Mouse (Mus musculus) kidney, embryonic 16.5 days (tissue): ENCODE measurements at regions not wholly inside any gene's neighbourhood (a gene's known extent, or its start where the extent isn't known, plus 50 kb on each side); places are given as distances from the start of the nearest gene placed in this dataset.

Experiments used
- ATAC-seq: fragments of 200-750 bp; cut with Nextera tagmentation; 2 replicates; pipeline ENCODE4 v1.8.0; 2017; ENCODE audit warnings: moderate TSS enrichment; ENCODE audit not compliant: low FRiP score, low TSS enrichment
- H3K27ac ChIP-seq: fragments of 300-500 bp; sonication (generic); 2 replicates; pipeline ENCODE4 v1.5.1; 2014; ENCODE audit warnings: low read length
- H3K27me3 ChIP-seq: fragments of 300-500 bp; sonication (generic); 2 replicates; pipeline ENCODE4 v1.6.1; 2014; ENCODE audit warnings: low read length, control low read depth, mixed read lengths; ENCODE audit not compliant: insufficient read depth
- H3K36me3 ChIP-seq: fragments of 300-500 bp; sonication (generic); 2 replicates; pipeline ENCODE4 v1.6.1; 2014; ENCODE audit warnings: low read length, control low read depth, mixed read lengths; ENCODE audit not compliant: insufficient read depth
- H3K4me1 ChIP-seq: fragments of 300-500 bp; sonication (generic); 2 replicates; pipeline ENCODE4 v1.6.1; 2014; ENCODE audit warnings: low read length, control low read depth, mixed read lengths; ENCODE audit not compliant: insufficient read depth
- H3K4me2 ChIP-seq: fragments of 300-500 bp; sonication (generic); replicated peaks from 2 replicates; pipeline ENCODE4 v1.6.1; 2014; ENCODE audit warnings: low read depth, low read length
- H3K4me3 ChIP-seq: fragments of 300-500 bp; sonication (generic); 2 replicates; pipeline ENCODE4 v1.5.1; 2014; ENCODE audit warnings: mild to moderate bottlenecking, low read length
- H3K9ac ChIP-seq: fragments of 300-500 bp; sonication (generic); replicated peaks from 2 replicates; pipeline ENCODE4 v1.6.1; 2014; ENCODE audit warnings: low read length
- H3K9me3 ChIP-seq: fragments of 300-500 bp; sonication (generic); 2 replicates; pipeline ENCODE4 v1.6.1; 2016; ENCODE audit warnings: low read length, control low read depth
- WGBS: fragments of 180-500 bp; shearing (Covaris S2); extraction: QIAGEN DNeasy Blood & Tissue Kit; methylation state at CpG from one replicate; pipeline ENCODE4 v1.1.7; 2014; 5-methylcytosine and 5-hydroxymethylcytosine counted together

DNA sequence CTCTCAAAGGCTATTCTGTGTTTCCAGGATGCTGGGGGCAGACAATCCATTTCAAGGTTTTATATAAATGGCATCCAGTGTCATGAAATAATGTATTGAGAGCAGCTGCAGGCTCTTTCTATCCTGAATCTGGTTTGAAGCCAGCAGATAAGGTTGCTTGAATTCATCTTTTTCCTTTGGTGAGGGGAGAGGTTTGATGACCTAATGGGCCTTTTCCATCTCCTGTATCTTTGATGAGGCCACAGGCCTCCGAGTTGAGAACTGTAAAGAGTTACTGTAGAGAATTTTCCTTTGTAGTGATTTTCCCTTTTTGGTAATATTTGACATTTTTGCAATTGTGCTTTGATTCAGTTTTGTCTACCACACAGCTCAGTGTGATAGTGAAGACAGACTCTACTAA lies 458.8 kb upstream of the 1700008P02Rik start:
- 75% methylated on average over 1 of the region's 1 CpGs for WGBS
- no peak overlapping the region for H3K4me2 ChIP-seq
- no peak overlapping the region for H3K4me3 ChIP-seq
- H3K4me1 ChIP-seq, result no peaks in the 10 kb centered on the region
- H3K36me3 ChIP-seq, result no peaks in the 10 kb centered on the region
- no peak overlapping the region for H3K27ac ChIP-seq
- ATAC-seq, result no peak
- H3K27me3 ChIP-seq, result no peaks in the 10 kb centered on the region
- no peak overlapping the region for H3K9ac ChIP-seq
- H3K9me3 ChIP-seq, result no peaks in the 10 kb centered on the region

DNA sequence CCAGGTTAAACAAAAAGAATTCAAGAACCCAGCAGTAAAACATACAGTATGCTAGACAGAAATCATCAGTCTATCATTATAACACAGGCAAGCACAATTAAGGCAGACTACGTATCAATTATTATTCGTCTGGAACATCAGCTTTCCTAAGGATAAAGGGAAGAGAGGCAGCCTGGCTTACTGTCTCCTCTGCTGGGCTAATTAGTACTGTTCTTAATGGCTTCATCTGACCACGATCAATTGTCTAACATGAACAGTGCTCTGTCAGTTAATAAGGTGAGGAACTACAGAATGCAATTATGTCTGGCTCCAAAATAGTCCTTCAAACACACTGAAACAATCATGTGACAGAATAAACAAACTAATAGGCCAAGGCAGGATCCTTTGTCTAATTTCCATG lies 456.6 kb upstream of the 1700008P02Rik start:
- ATAC-seq, result no peak
- H3K4me1 ChIP-seq, result no peaks in the 10 kb centered on the region
- H3K9me3 ChIP-seq, result no peaks in the 10 kb centered on the region

DNA sequence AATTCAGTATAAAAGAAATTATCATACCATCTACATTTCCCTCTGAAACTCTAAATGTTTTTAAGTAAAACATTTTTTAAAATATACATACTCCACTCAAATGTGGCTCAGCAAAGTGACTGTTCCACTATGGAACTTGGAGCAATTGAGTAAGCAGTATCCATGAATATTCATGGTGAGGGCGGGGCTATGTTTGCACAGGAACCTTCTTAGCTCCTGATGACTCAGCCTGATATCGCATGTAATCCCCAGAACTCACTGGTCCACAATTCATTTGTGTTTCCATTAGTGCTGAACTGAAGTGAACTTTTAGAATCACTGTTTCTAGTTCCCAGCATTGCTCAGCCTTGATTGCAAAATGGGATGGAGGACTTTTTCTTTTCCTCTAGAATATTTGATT lies 454.2 kb upstream of the 1700008P02Rik start:
- Histone ChIP-seq H3K27me3 (no peaks in the 10 kb centered on the region), H3K4me1 (no peaks in the 10 kb centered on the region), H3K9ac (no peak overlapping the region), H3K4me2 (no peak overlapping the region), H3K9me3 (no peaks in the 10 kb centered on the region), H3K36me3 (no peaks in the 10 kb centered on the region), H3K27ac (no peak overlapping the region), H3K4me3 (no peak overlapping the region)
- no peak for ATAC-seq
- WGBS, result 79% methylated on average over 2 of the region's 2 CpGs

More for the DNA sequence above, 456.6 kb upstream of the 1700008P02Rik start:
- Histone ChIP-seq H3K4me3 (no peak overlapping the region), H3K36me3 (no peaks in the 10 kb centered on the region), H3K27me3 (no peaks in the 10 kb centered on the region), H3K9ac (no peak overlapping the region), H3K27ac (no peak overlapping the region), H3K4me2 (no peak overlapping the region)
- WGBS, result 85% methylated on average over 3 of the region's 3 CpGs

DNA sequence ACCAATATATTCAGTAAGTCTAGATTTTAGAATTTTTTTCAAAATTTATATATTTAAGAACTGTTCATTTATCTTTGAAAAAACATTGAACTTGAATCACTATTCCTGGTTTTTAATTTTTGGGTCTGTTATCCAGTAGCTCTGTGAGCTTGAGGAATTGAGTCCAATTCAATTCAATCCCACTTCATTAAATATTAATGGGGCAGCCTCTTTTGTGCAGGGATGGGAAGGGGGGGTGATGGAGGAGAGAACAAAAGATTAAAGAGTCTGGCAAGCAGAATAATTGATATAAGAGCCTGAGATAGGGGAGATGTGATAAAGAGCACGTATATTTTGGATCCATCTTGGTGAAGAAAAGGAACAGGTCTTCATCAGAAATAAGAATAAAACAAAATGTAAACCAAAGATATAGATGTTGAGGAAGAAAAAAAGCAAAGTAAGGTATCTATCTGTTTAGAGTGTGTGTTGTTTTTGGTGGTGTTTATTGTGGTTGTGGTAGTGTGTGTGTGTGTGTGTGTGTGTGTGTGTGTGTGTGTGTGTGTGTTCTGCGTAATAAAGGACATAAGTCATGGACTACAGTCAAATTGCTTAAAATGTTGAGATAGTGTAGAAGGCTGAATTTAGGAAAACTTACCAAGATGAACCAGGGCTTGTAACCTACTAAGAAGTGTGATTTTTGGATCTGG lies 421.3 kb upstream of the 1700008P02Rik start:
- Histone ChIP-seq H3K27ac (no peak overlapping the region), H3K4me2 (no peak overlapping the region), H3K9me3 (no peaks in the 10 kb centered on the region), H3K27me3 (no peaks in the 10 kb centered on the region), H3K4me3 (no peak overlapping the region), H3K4me1 (no peaks in the 10 kb centered on the region), H3K36me3 (no peaks in the 10 kb centered on the region), H3K9ac (no peak overlapping the region)
- no peak for ATAC-seq
- 63% methylated on average over 2 of the region's 2 CpGs for WGBS

DNA sequence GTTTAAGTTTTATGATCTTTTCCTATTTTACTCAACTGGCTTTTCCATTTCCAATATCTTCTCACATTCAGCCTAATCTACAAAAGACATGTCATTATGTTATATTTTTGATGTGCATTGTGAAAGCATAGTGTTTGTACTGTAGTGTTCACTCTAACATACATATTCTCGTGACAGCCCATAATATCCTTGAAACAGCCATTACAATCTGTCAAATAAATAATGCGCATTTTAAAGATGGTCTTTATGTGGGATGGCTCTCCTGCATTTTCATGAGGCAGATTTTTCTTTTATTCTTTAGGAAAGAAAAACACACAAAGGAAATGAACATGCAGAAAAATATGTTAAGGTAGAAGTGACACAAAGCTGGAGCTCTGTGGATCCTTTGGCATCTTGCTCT lies 415.6 kb upstream of the 1700008P02Rik start:
- H3K4me1 ChIP-seq, result no peaks in the 10 kb centered on the region
- no peak overlapping the region for H3K9ac ChIP-seq
- H3K4me3 ChIP-seq, result no peak overlapping the region
- H3K9me3 ChIP-seq, result no peaks in the 10 kb centered on the region
- H3K4me2 ChIP-seq, result no peak overlapping the region
- H3K36me3 ChIP-seq, result no peaks in the 10 kb centered on the region
- no peaks in the 10 kb centered on the region for H3K27me3 ChIP-seq
- H3K27ac ChIP-seq, result no peak overlapping the region
- 80% methylated on average over 2 of the region's 2 CpGs for WGBS
- ATAC-seq, result no peak

DNA sequence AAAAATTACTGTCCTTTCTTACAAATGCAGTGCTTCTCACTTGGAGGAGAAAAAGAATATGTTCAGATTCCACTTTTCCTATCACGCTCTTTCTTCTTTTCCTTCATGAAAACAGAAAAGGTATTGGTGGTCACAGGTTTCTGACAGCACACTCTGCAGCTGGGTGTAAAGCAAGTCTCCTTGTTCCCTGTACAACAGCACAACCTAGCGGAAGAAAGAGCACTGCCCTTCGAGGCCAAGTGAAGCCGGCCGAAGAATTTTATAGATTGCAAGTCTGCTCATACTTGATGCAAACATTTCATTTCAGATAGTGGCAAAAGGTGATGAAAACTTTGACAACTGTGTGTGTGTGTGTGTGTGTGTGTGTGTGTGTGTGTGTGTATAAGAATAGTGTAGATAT lies 407.6 kb upstream of the 1700008P02Rik start:
- peak; percentile 42; the same call in 1 of the 2 replicates for ATAC-seq
- Histone ChIP-seq H3K27ac (no peak overlapping the region), H3K9ac (no peak overlapping the region), H3K4me3 (no peak overlapping the region), H3K36me3 (no peaks in the 10 kb centered on the region), H3K27me3 (no peaks in the 10 kb centered on the region), H3K4me2 (no peak overlapping the region), H3K4me1 (no peaks in the 10 kb centered on the region), H3K9me3 (no peaks in the 10 kb centered on the region)
- 15% methylated on average over 5 of the region's 5 CpGs for WGBS

DNA sequence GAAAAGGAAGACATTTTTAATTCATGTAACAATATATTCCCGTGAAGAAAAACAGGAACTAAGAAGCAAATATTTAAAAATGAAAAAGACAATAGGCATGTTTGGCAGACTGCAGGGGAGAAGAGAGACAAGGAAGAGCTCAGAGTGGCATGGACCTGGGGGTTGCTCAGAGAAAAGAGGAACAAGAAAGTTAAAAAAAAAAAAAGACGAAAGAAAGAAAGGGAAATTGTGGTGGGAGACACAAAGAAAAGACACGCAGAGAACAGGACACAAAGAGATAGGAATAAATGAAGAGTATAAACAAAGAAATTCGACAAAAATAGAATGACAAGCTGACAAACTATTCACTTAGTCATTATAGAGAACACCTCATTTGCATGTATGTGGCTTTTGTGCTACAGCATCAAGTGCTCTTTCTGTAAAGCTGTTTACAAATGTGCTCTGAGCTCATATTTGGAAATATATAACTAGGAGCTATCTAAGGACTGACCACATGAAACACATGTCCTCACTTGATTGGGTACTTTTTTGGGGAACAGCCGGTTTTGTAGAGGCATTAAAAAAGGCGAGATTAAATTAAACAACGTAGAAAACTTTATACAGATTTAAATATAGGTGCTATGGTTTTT lies 394.2 kb upstream of the 1700008P02Rik start:
- Histone ChIP-seq H3K9ac (no peak overlapping the region), H3K4me1 (no peaks in the 10 kb centered on the region), H3K4me2 (no peak overlapping the region), H3K9me3 (no peaks in the 10 kb centered on the region), H3K4me3 (no peak overlapping the region), H3K36me3 (no peaks in the 10 kb centered on the region), H3K27ac (no peak overlapping the region), H3K27me3 (no peaks in the 10 kb centered on the region)
- ATAC-seq, result no peak
- WGBS, result 67% methylated on average over 7 of the region's 7 CpGs

DNA sequence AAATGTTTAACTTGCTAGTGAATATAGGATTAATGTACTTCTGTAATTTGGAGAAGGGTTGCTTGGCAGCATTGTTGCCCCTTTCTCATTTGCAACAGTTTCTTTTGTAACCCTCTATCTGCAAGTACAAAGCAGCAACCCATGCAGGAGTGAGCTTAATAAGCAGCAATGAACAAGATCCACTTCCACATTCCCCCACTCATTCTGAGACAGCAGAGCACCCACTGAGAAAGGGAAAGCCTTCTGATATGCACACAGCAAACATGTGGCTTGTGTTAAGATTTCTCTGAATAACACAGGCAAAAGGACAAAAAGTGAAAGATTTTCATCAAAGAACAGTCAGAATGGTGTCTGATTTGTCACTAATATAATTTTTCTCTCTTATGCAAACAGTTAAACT lies 393.3 kb upstream of the 1700008P02Rik start:
- Histone ChIP-seq H3K36me3 (no peaks in the 10 kb centered on the region), H3K9me3 (no peaks in the 10 kb centered on the region), H3K27ac (no peak overlapping the region), H3K4me2 (no peak overlapping the region), H3K4me1 (no peaks in the 10 kb centered on the region), H3K9ac (no peak overlapping the region), H3K27me3 (no peaks in the 10 kb centered on the region), H3K4me3 (no peak overlapping the region)
- no peak for ATAC-seq

DNA sequence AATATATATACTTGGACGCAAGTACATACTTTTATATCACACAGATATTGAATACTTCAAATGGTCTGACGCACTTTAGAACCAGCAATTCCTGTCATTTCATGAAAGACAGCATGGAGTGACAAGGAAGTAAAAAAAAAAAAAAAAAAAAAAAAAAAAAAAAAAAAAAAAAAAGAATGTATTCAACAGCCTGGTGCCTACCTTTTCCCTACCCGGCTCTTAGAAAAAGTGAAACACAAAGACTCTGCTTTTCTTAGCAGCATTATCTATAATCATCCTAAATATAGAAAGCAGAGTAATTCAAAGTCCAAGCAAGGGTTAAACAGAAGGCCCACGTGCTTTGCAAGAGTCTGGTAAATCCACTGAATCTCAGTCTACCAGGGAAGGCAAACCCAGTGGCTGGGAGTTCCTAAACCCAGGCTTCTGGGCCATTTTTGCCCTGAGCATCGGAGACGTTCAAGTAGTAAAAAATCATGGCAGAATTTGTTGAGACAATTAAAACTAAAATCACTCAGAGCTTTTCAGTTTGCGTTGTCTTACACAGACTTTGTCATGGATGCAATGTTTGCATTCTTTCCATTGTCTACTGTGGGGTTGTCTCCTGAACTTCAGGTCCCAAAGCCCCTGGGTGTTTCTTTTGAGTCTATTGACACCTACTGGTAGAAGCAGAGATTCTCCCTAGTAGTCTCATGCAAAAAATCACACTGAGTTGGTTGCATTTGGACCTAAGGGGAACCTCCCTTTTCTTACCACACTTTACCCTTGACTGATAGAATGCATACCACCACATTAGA lies 390.2 kb upstream of the 1700008P02Rik start:
- 0 out of 2 replicates have a peak, but pooled peaks have one; percentile 54 for ATAC-seq
- H3K27me3 ChIP-seq, result no peaks in the 10 kb centered on the region
- no peak overlapping the region for H3K4me3 ChIP-seq
- H3K4me2 ChIP-seq, result no peak overlapping the region
- no peaks in the 10 kb centered on the region for H3K4me1 ChIP-seq
- H3K9me3 ChIP-seq, result no peaks in the 10 kb centered on the region
- no peak overlapping the region for H3K9ac ChIP-seq
- WGBS, result 62% methylated on average over 7 of the region's 7 CpGs
- H3K27ac ChIP-seq, result no peak overlapping the region
- no peaks in the 10 kb centered on the region for H3K36me3 ChIP-seq

DNA sequence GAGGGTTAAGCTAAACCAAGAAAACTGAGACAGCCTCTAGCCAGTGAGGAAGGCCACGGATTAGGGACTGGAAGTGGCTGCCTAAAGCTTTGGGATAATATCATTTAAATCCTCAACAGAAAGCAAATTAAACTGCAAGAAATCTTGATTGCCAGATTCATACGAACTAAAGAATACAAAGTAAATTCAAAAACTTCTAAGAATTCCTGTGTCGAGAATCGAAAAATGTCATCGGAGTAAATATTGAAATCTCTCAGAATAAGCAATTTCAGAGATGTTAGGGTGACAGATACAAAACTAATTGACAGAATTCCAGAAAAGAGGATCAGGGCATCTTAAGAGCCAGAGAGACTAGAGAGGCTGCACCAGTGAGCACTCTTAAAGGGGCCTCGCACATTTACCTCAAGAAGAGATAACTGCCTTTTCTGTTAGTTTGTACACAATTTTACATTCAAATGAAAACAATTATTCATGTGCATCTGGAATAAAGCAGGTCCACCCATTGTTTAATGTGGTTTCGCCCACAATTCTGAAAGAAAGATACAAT lies 388.5 kb upstream of the 1700008P02Rik start:
- Histone ChIP-seq H3K9me3 (no peaks in the 10 kb centered on the region), H3K4me3 (no peak overlapping the region), H3K4me2 (no peak overlapping the region), H3K27ac (no peak overlapping the region), H3K9ac (no peak overlapping the region), H3K36me3 (no peaks in the 10 kb centered on the region), H3K4me1 (no peaks in the 10 kb centered on the region), H3K27me3 (no peaks in the 10 kb centered on the region)
- ATAC-seq, result no peak
- WGBS, result 82% methylated on average over 7 of the region's 7 CpGs
